Mouse (Mus musculus) adrenal gland, postnatal 36 days (tissue): Measurements from ENCODE around the gene Smim8. TPM values are rescaled to one million over a fixed set of nuclear protein-coding genes. Genes with fewer than 3 reads are reported as not detected.

ENCODE experiments used
- DNase-seq, 2 experiments: peaks; one replicate each; pipeline ENCODE4 v3.0.0; 2021; ENCODE audit warnings: mixed read lengths in 1 of 2
- total RNA-seq, 2 experiments: library from RNA; stranded (reverse); gene quantifications; 2 replicates each; pipeline ENCODE4 v1.2.3; 2021

Gene Smim8
- total RNA-seq, 2 experiments from 2014 or later, result 19.1 to 23.8 TPM

GRCm38 (mm10) chr4:34720127-34720895 is 57.9 kb downstream of the Smim8 start:
- DNase-seq, result no peak

- no peak for DNase-seq
These were observed 58.8 kb downstream of the Smim8 start for GRCm38 (mm10) chr4:34719421-34719820.

Other genes starting within 250 kb of the Smim8 start
- 10 to 100 TPM; 79.8 to 86.1 TPM for gene Akirin2, start 227.5 kb downstream of the Smim8 start, total RNA-seq
- gene Orc3, start 163.5 kb downstream of the Smim8 start, total RNA-seq, result 10 to 100 TPM; 58.0 to 61.2 TPM
- 10 to 100 TPM; 38.7 to 39.3 TPM for gene Rars2, start 163.5 kb downstream of the Smim8 start, total RNA-seq
- 10 to 100 TPM; 39.5 to 49.9 TPM for gene Slc35a1, start 91.0 kb downstream of the Smim8 start, total RNA-seq
- gene Cfap206, start 48.2 kb downstream of the Smim8 start, total RNA-seq, result 1 to 10 TPM in 1 of 2 experiments, not detected in 1; 2.2 TPM
- not detected for gene Gm136, start 22.2 kb downstream of the Smim8 start, total RNA-seq
- 10 to 100 TPM; 17.1 to 21.3 TPM for gene Zfp292, start 104.5 kb upstream of the Smim8 start, total RNA-seq
- gene Cga, start 115.4 kb upstream of the Smim8 start, total RNA-seq, result not detected